Mouse (Mus musculus): ENCODE results near the gene Psmf1.

Psmf1 gene

GRCm38 (mm10) chr2:151735422-151735821 is 8.6 kb downstream of the Psmf1 start:
- DNase-seq (ENCODE audit: low spot score in 2 of 2): no peak

- DNase-seq (ENCODE audit: low spot score in 2 of 2): no peak
Observed at GRCm38 (mm10) chr2:151733151-151733865, 10.7 kb downstream of the Psmf1 start.

GRCm38 (mm10) chr2:151724094-151724493 is 19.9 kb downstream of the Psmf1 start:
- DNase-seq (ENCODE audit: low spot score in 2 of 2): no peak

- no peak for DNase-seq (ENCODE audit: low spot score in 2 of 2)
Observed at GRCm38 (mm10) chr2:151716318-151717055, 27.5 kb downstream of the Psmf1 start.

GRCm38 (mm10) chr2:151715526-151715925 is 28.5 kb downstream of the Psmf1 start:
- no peak for DNase-seq (ENCODE audit: low spot score in 2 of 2)

- DNase-seq (ENCODE audit: low spot score in 2 of 2): no peak
Observed at GRCm38 (mm10) chr2:151712647-151713046, 31.3 kb downstream of the Psmf1 start.

- no peak for DNase-seq (ENCODE audit: low spot score in 2 of 2)
Observed at GRCm38 (mm10) chr2:151702851-151703190, 41.2 kb downstream of the Psmf1 start.

- peak in 1 of 2 experiments; percentile 40 for DNase-seq (ENCODE audit: low spot score in 2 of 2)
Observed at GRCm38 (mm10) chr2:151702146-151702850, 41.7 kb downstream of the Psmf1 start.

GRCm38 (mm10) chr2:151701231-151702145 is 42.5 kb downstream of the Psmf1 start, which contains the start of gene Tmem74b:
Gene Tmem74b, plus strand, starts transcription at chr2:151702008.
- DNase-seq (ENCODE audit: low spot score in 2 of 2): no peak

GRCm38 (mm10) chr2:151682976-151683375 is 61.0 kb downstream of the Psmf1 start:
- DNase-seq (ENCODE audit: low spot score in 2 of 2): no peak

GRCm38 (mm10) chr2:151682357-151682756 is 61.6 kb downstream of the Psmf1 start:
- peak in 1 of 2 experiments; percentile 18 for DNase-seq (ENCODE audit: low spot score in 2 of 2)

- DNase-seq (ENCODE audit: low spot score in 2 of 2): no peak
Observed at GRCm38 (mm10) chr2:151676234-151676633, 67.8 kb downstream of the Psmf1 start.

GRCm38 (mm10) chr2:151670968-151671329 is 73.0 kb downstream of the Psmf1 start:
- DNase-seq (ENCODE audit: low spot score in 2 of 2): no peak

- no peak for DNase-seq (ENCODE audit: low spot score in 2 of 2)
Observed at GRCm38 (mm10) chr2:151670026-151670967, 73.7 kb downstream of the Psmf1 start.

GRCm38 (mm10) chr2:151668433-151668832 is 75.6 kb downstream of the Psmf1 start, which contains the start of gene Rad21l:
Gene Rad21l, minus strand, starts transcription at chr2:151668533.
- DNase-seq (ENCODE audit: low spot score in 2 of 2): no peak
